Mouse (Mus musculus): Measurements from ENCODE around the gene Rpl38. TPM values are rescaled to one million over a fixed set of nuclear protein-coding genes. Genes with fewer than 3 reads are reported as not detected.
A peak's percentile ranks its signal among the peaks of the same experiment; 100 is the strongest.

The Rpl38 gene
- polyA plus RNA-seq, 1 experiment from 2014 or later: 1,061 TPM

DNA sequence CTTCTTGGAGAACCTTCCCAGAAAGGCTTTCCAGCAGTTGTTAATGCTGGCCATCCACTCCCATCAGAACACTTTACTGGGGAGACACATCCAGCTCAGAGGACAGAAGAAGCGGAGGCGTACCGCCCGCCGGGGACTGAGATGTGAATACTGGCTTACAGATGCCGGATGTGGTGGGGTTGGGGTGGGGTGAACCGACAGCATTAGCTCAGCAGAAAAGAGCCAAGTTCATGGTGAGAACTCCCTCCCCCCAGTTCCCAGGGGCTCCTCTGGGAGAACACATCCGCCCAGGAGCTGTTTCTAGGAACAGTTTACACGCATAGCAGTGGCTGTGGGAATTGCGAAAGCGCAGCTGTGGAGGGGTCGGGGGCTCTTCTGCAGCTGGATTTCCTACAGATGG lies 31.2 kb downstream of the Rpl38 start:
- Histone ChIP-seq H3K27ac (ENCODE audit: low read depth, low read length) (no peak overlapping the region), H3K9me3 (ENCODE audit: control insufficient read depth, low read length) (no peaks in the 10 kb centered on the region), H3K4me2 (replicated peaks; ENCODE audit: low read depth, low read length) (no peak overlapping the region), H3K36me3 (ENCODE audit: control insufficient read depth, insufficient read depth, low read length) (no peaks in the 10 kb centered on the region; the same call in 1 of the 2 replicates), H3K4me1 (ENCODE audit: control insufficient read depth, insufficient read depth, low read length) (no peaks in the 10 kb centered on the region), H3K9ac (ENCODE audit: low read depth, low read length) (no peak overlapping the region), H3K27me3 (ENCODE audit: control insufficient read depth, insufficient read depth, low read length) (no peaks in the 10 kb centered on the region), H3K4me3 (ENCODE audit: low read length) (no peak overlapping the region)
- 79% methylated on average over 12 of the region's 12 CpGs for WGBS
- no peak for ATAC-seq (ENCODE audit: low FRiP score, low TSS enrichment)

DNA sequence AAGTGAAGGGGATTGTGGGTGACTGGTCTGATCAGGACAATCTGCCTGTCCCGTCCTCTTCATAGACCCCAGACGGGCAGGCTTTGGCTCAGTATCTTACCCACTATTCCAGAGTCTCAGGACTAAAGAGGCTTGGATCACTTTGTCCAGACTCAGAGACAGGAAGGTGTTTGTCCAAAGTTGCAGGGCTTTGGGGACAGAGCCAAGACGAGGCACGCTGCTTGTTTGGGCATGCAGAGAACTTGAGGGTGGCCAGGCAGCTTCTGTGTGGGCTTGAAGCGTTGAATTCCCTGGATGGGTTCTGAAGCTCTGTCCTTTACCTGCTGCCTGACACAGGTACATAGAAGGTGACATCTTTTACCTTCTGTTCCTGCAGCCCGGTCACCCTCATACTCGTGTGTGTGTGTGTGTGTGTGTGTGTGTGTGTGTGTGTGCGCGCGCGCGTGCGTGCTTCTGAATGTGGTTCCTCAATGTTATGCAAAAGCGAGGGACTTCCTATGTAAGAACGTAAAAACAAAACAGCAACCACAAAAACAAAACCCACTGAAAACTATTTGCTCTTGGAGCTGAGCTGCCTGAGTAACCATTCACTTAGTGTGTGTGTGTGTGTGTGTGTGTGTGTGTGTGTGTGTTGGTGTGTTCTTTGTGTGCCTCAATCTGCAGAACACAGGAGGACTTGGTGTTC lies 34.1 kb downstream of the Rpl38 start:
- Histone ChIP-seq H3K4me3 (ENCODE audit: low read length) (no peak overlapping the region), H3K4me1 (ENCODE audit: control insufficient read depth, insufficient read depth, low read length) (no peaks in the 10 kb centered on the region), H3K4me2 (replicated peaks; ENCODE audit: low read depth, low read length) (no peak overlapping the region), H3K9ac (ENCODE audit: low read depth, low read length) (no peak overlapping the region), H3K27me3 (ENCODE audit: control insufficient read depth, insufficient read depth, low read length) (no peaks in the 10 kb centered on the region), H3K36me3 (ENCODE audit: control insufficient read depth, insufficient read depth, low read length) (no peaks in the 10 kb centered on the region), H3K9me3 (ENCODE audit: control insufficient read depth, low read length) (no peaks in the 10 kb centered on the region), H3K27ac (ENCODE audit: low read depth, low read length) (no peak overlapping the region)
- ATAC-seq (ENCODE audit: low FRiP score, low TSS enrichment): no peak
- 91% methylated on average over 15 of the region's 15 CpGs for WGBS

DNA sequence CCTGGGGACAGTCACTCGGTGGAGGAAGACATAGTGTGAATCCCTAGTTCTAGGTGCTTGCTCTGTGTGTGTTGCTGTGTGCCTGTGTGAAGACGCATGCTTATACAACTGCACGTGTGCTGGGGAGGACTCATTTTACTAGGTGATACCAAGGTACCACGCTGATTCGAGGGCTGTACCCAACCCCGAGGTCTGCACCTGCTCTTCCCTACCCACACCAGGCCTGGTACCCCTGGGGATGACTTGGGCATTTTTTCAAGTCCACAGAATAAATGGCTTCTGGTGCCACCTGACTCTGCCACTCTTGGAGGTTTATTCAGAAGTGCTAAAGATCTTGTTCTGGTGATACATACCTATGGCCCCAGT lies 34.7 kb downstream of the Rpl38 start:
- 90% methylated on average over 6 of the region's 6 CpGs for WGBS
- no peak overlapping the region for H3K9ac ChIP-seq (ENCODE audit: low read depth, low read length)
- H3K36me3 ChIP-seq (ENCODE audit: control insufficient read depth, insufficient read depth, low read length): no peaks in the 10 kb centered on the region
- H3K27me3 ChIP-seq (ENCODE audit: control insufficient read depth, insufficient read depth, low read length): no peaks in the 10 kb centered on the region
- no peak overlapping the region for H3K4me2 ChIP-seq (replicated peaks; ENCODE audit: low read depth, low read length)
- no peaks in the 10 kb centered on the region for H3K4me1 ChIP-seq (ENCODE audit: control insufficient read depth, insufficient read depth, low read length)
- H3K4me3 ChIP-seq (ENCODE audit: low read length): no peak overlapping the region
- no peaks in the 10 kb centered on the region for H3K9me3 ChIP-seq (ENCODE audit: control insufficient read depth, low read length)
- ATAC-seq (ENCODE audit: low FRiP score, low TSS enrichment): no peak
- H3K27ac ChIP-seq (ENCODE audit: low read depth, low read length): no peak overlapping the region

DNA sequence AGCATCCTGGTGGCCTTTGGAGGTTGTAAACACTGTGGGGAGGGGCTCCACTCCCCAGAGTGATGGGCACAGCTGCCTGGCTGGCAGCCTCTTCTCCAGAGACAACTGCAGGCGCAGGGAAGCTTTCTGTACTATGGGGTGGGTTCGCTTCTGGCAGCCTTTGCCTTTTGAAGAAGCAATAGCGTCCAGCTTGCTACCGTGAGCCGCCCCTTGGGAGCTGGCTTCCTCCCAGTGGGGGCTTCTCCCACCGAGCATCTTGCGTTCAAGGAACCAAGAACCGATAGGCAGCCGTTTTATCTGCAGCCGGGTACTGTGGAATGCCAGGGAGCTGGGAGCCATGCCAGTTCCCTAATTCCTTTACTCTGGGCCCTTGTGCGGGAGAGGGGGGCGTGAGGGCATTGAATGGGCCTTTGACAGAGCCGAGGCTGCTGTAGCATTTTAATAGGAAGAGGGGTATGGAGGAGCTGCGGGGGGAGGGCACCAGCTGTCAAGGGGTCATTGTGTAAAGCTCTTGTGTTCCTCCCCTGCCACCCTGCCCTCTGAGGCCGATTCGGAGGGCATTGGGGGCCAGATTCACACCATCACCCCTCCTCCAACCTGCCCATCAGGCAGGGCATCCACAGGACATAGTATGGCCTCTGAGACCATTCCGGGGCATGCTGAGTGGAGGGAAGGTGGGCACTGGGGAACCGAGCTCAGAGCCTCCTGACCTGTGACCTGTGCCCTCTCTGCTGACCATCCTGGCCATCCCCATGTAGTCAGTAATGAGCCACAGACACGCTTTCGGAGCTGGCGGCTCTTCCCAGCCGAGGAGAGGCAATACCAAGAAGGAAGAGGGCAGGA lies 36.0 kb downstream of the Rpl38 start:
- WGBS: 61% methylated on average over 22 of the region's 22 CpGs
- H3K4me3 ChIP-seq (ENCODE audit: low read length): no peak overlapping the region
- no peaks in the 10 kb centered on the region for H3K27me3 ChIP-seq (ENCODE audit: control insufficient read depth, insufficient read depth, low read length)
- no peak overlapping the region for H3K27ac ChIP-seq (ENCODE audit: low read depth, low read length)
- no peaks in the 10 kb centered on the region for H3K9me3 ChIP-seq (ENCODE audit: control insufficient read depth, low read length)
- no peaks in the 10 kb centered on the region for H3K4me1 ChIP-seq (ENCODE audit: control insufficient read depth, insufficient read depth, low read length)
- H3K36me3 ChIP-seq (ENCODE audit: control insufficient read depth, insufficient read depth, low read length): no peaks in the 10 kb centered on the region
- H3K4me2 ChIP-seq (replicated peaks; ENCODE audit: low read depth, low read length): no peak overlapping the region
- ATAC-seq (ENCODE audit: low FRiP score, low TSS enrichment): no peak
- peak overlapping the region; percentile 2; the same call in 1 of the 2 replicates for H3K9ac ChIP-seq (ENCODE audit: low read depth, low read length)

DNA sequence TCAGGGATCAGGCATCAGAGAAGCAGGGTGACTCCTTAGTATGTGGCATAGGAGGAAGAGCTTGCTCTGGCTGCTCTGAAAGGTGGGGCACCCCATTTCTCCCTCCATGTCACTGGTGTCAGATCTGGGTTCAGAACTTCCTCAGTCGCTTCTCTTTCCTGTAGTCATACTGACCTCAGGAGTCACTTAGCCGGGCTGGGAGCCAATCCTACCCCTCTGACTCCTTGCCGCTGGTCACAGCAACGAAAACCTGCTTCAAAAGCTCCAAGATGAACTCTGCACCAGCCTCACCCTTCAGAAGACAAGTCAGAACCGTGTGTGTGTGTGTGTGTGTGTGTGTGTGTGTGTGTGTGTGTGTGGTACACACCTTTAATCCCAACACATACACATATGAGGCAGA lies 38.0 kb downstream of the Rpl38 start:
- no peak for ATAC-seq (ENCODE audit: low FRiP score, low TSS enrichment)
- Histone ChIP-seq H3K27me3 (ENCODE audit: control insufficient read depth, insufficient read depth, low read length) (no peaks in the 10 kb centered on the region), H3K4me2 (replicated peaks; ENCODE audit: low read depth, low read length) (no peak overlapping the region), H3K4me3 (ENCODE audit: low read length) (no peak overlapping the region), H3K27ac (ENCODE audit: low read depth, low read length) (no peak overlapping the region), H3K36me3 (ENCODE audit: control insufficient read depth, insufficient read depth, low read length) (no peaks in the 10 kb centered on the region), H3K9me3 (ENCODE audit: control insufficient read depth, low read length) (no peaks in the 10 kb centered on the region), H3K9ac (ENCODE audit: low read depth, low read length) (no peak overlapping the region), H3K4me1 (ENCODE audit: control insufficient read depth, insufficient read depth, low read length) (no peaks in the 10 kb centered on the region)
- 76% methylated on average over 5 of the region's 5 CpGs for WGBS

DNA sequence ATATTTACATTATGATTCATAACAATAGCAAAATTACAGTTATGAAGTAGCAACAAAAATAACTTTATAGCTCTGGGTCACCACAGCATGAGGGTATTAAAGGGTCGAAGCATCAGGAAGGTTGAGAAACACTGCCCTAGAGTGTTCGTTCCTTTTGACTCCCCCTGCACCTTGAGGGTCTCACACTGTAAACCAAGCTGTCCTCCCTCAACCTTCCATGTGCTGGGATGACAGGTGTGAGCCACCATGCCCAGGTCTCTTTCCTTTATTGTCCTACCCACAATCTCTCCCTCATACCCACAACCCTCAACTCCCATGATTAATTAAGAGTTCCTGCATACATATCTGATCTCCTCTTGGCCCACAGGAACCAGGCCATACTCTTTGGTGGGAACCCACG lies 43.1 kb downstream of the Rpl38 start:
- Histone ChIP-seq H3K27ac (ENCODE audit: low read depth, low read length) (no peak overlapping the region), H3K4me3 (ENCODE audit: low read length) (no peak overlapping the region), H3K27me3 (ENCODE audit: control insufficient read depth, insufficient read depth, low read length) (no peaks in the 10 kb centered on the region), H3K36me3 (ENCODE audit: control insufficient read depth, insufficient read depth, low read length) (no peaks in the 10 kb centered on the region), H3K4me1 (ENCODE audit: control insufficient read depth, insufficient read depth, low read length) (no peaks in the 10 kb centered on the region), H3K9me3 (ENCODE audit: control insufficient read depth, low read length) (no peaks in the 10 kb centered on the region), H3K4me2 (replicated peaks; ENCODE audit: low read depth, low read length) (no peak overlapping the region), H3K9ac (ENCODE audit: low read depth, low read length) (no peak overlapping the region)
- peak; percentile 40; the same call in 1 of the 2 replicates for ATAC-seq (ENCODE audit: low FRiP score, low TSS enrichment)
- 41% methylated on average over 3 of the region's 3 CpGs for WGBS

DNA sequence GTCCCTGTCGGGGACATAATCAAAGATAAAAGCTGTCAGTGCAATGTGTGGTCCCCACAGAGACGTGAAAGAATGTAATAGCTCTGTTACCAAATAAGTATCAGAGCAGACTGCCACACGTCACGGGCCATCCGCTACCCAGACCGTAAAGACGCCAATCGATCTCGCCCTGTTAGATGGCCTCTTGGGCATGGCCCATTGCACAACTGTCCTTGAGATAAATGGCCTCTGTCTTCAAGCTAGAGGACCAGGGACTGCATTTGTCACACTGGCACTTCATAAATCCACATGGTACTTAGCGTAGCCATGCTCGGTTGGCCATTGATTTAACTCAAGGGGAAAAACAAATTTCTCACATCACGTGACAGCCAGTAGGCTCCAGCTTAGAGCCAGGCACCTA lies 43.5 kb downstream of the Rpl38 start:
- no peak overlapping the region for H3K4me2 ChIP-seq (replicated peaks; ENCODE audit: low read depth, low read length)
- H3K4me3 ChIP-seq (ENCODE audit: low read length): no peak overlapping the region
- H3K4me1 ChIP-seq (ENCODE audit: control insufficient read depth, insufficient read depth, low read length): no peaks in the 10 kb centered on the region
- no peak overlapping the region for H3K27ac ChIP-seq (ENCODE audit: low read depth, low read length)
- ATAC-seq (ENCODE audit: low FRiP score, low TSS enrichment): peak; percentile 83
- H3K36me3 ChIP-seq (ENCODE audit: control insufficient read depth, insufficient read depth, low read length): no peaks in the 10 kb centered on the region
- 26% methylated on average over 12 of the region's 12 CpGs for WGBS
- no peaks in the 10 kb centered on the region for H3K9me3 ChIP-seq (ENCODE audit: control insufficient read depth, low read length)
- no peak overlapping the region for H3K9ac ChIP-seq (ENCODE audit: low read depth, low read length)
- H3K27me3 ChIP-seq (ENCODE audit: control insufficient read depth, insufficient read depth, low read length): no peaks in the 10 kb centered on the region

DNA sequence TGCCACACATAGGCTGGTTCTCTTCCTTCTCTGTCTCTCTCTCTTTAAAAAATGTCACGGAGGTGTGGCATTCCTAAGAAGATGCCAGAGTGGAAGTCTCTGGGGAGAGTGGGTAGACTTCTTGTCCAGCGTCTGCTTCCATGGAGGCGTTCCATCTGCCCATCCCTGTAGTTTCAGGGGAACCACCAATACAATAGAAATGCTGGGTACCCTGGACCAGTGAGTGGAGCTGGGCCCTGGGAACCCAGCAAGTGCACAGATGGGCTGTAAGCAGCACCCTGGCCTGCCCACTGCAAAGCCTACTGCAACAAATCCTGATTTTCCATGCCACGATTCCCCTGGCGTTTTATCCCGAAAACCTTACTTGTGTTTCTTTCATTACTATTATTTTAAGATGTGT lies 46.2 kb downstream of the Rpl38 start:
- no peak overlapping the region for H3K4me3 ChIP-seq (ENCODE audit: low read length)
- H3K27me3 ChIP-seq (ENCODE audit: control insufficient read depth, insufficient read depth, low read length): no peaks in the 10 kb centered on the region
- WGBS: 76% methylated on average over 6 of the region's 6 CpGs
- no peaks in the 10 kb centered on the region for H3K36me3 ChIP-seq (ENCODE audit: control insufficient read depth, insufficient read depth, low read length)
- H3K27ac ChIP-seq (ENCODE audit: low read depth, low read length): no peak overlapping the region
- no peak overlapping the region for H3K4me2 ChIP-seq (replicated peaks; ENCODE audit: low read depth, low read length)
- no peaks in the 10 kb centered on the region for H3K9me3 ChIP-seq (ENCODE audit: control insufficient read depth, low read length)
- ATAC-seq (ENCODE audit: low FRiP score, low TSS enrichment): no peak
- H3K4me1 ChIP-seq (ENCODE audit: control insufficient read depth, insufficient read depth, low read length): no peaks in the 10 kb centered on the region
- no peak overlapping the region for H3K9ac ChIP-seq (ENCODE audit: low read depth, low read length)

DNA sequence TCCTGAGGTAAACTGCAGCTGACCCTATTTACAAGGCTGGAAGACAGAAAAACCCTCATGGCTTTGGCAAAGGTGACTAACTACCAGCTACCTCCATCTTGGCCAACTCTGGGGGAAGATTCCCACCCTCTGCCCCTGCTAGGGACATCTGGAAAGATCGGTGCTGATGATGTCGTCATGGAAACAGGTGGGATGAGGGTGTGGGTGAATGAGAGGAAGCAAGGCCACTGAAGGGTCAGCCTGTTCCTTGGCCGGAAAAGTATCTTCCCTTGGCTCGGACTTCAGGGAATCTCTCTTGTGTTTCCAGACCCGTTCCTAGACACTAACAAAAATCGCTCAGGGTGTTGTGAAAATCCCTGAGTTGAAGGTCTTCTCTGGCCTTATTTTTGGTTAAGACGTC lies 47.2 kb downstream of the Rpl38 start:
- Histone ChIP-seq H3K9me3 (ENCODE audit: control insufficient read depth, low read length) (no peaks in the 10 kb centered on the region), H3K27ac (ENCODE audit: low read depth, low read length) (no peak overlapping the region), H3K9ac (ENCODE audit: low read depth, low read length) (no peak overlapping the region), H3K27me3 (ENCODE audit: control insufficient read depth, insufficient read depth, low read length) (no peaks in the 10 kb centered on the region), H3K4me2 (replicated peaks; ENCODE audit: low read depth, low read length) (no peak overlapping the region), H3K36me3 (ENCODE audit: control insufficient read depth, insufficient read depth, low read length) (no peaks in the 10 kb centered on the region), H3K4me3 (ENCODE audit: low read length) (no peak overlapping the region), H3K4me1 (ENCODE audit: control insufficient read depth, insufficient read depth, low read length) (no peaks in the 10 kb centered on the region)
- no peak for ATAC-seq (ENCODE audit: low FRiP score, low TSS enrichment)
- WGBS: 56% methylated on average over 7 of the region's 7 CpGs

Data from kidney, embryonic 14.5 days (tissue).